Mouse (Mus musculus): Measurements from ENCODE around the gene St13.
"Not testable (repeated sequence)": the region's sequence is repeated elsewhere in the genome, so short reads cannot be mapped to it uniquely, and the experiment has no call there.

St13 gene

GRCm38 (mm10) chr15:81399638-81400315 is at the start of gene St13, which contains the start of gene Xpnpep3:
St13 (minus strand) TSS chr15:81400077.
Xpnpep3 (plus strand) TSS chr15:81400138.
- H3K36me3 ChIP-seq (ENCODE audit: control insufficient read depth, insufficient read depth, low read length, poor library complexity, severe bottlenecking): no peaks in the 10 kb centered on the region
- no peaks in the 10 kb centered on the region for H3K27me3 ChIP-seq (ENCODE audit: control insufficient read depth, insufficient read depth, low read length, poor library complexity, severe bottlenecking)
- DNase-seq (ENCODE audit: low read depth, low spot score): peak; percentile 98

- DNase-seq (ENCODE audit: low read depth, low spot score): peak; percentile 84
- H3K36me3 ChIP-seq (ENCODE audit: control insufficient read depth, insufficient read depth, low read length, poor library complexity, severe bottlenecking): peaks cover 3% of the 10 kb centered on the region
- H3K27me3 ChIP-seq (ENCODE audit: control insufficient read depth, insufficient read depth, low read length, poor library complexity, severe bottlenecking): no peaks in the 10 kb centered on the region
Measured at GRCm38 (mm10) chr15:81448463-81448862, 48.6 kb upstream of the St13 start.

- H3K27me3 ChIP-seq (ENCODE audit: control insufficient read depth, insufficient read depth, low read length, poor library complexity, severe bottlenecking): no peaks in the 10 kb centered on the region
- no peak for DNase-seq (ENCODE audit: low read depth, low spot score)
- H3K36me3 ChIP-seq (ENCODE audit: control insufficient read depth, insufficient read depth, low read length, poor library complexity, severe bottlenecking): peaks cover 10% of the 10 kb centered on the region; the same call in 1 of the 2 replicates
Measured at GRCm38 (mm10) chr15:81439236-81439635, 39.4 kb upstream of the St13 start.

- Histone ChIP-seq H3K36me3 (ENCODE audit: control insufficient read depth, insufficient read depth, low read length, poor library complexity, severe bottlenecking) (peaks cover 9% of the 10 kb centered on the region; the same call in 1 of the 2 replicates), H3K27me3 (ENCODE audit: control insufficient read depth, insufficient read depth, low read length, poor library complexity, severe bottlenecking) (no peaks in the 10 kb centered on the region)
- DNase-seq (ENCODE audit: low read depth, low spot score): no peak
Measured at GRCm38 (mm10) chr15:81438345-81438744, 38.5 kb upstream of the St13 start.

- Histone ChIP-seq H3K36me3 (ENCODE audit: control insufficient read depth, insufficient read depth, low read length, poor library complexity, severe bottlenecking) (peaks cover 6% of the 10 kb centered on the region; the same call in 1 of the 2 replicates), H3K27me3 (ENCODE audit: control insufficient read depth, insufficient read depth, low read length, poor library complexity, severe bottlenecking) (no peaks in the 10 kb centered on the region)
- no peak for DNase-seq (ENCODE audit: low read depth, low spot score)
Measured at GRCm38 (mm10) chr15:81431195-81431594, 31.3 kb upstream of the St13 start.

GRCm38 (mm10) chr15:81427947-81428346 is 28.1 kb upstream of the St13 start:
- H3K36me3 ChIP-seq (ENCODE audit: control insufficient read depth, insufficient read depth, low read length, poor library complexity, severe bottlenecking): peaks cover 4% of the 10 kb centered on the region; the same call in 1 of the 2 replicates
- H3K27me3 ChIP-seq (ENCODE audit: control insufficient read depth, insufficient read depth, low read length, poor library complexity, severe bottlenecking): no peaks in the 10 kb centered on the region
- no peak for DNase-seq (ENCODE audit: low read depth, low spot score)

GRCm38 (mm10) chr15:81425311-81425710 is 25.4 kb upstream of the St13 start:
- Histone ChIP-seq H3K27me3 (ENCODE audit: control insufficient read depth, insufficient read depth, low read length, poor library complexity, severe bottlenecking) (no peaks in the 10 kb centered on the region), H3K36me3 (ENCODE audit: control insufficient read depth, insufficient read depth, low read length, poor library complexity, severe bottlenecking) (no peaks in the 10 kb centered on the region)
- no peak for DNase-seq (ENCODE audit: low read depth, low spot score)

GRCm38 (mm10) chr15:81422156-81422681 is 22.3 kb upstream of the St13 start:
- Histone ChIP-seq H3K27me3 (ENCODE audit: control insufficient read depth, insufficient read depth, low read length, poor library complexity, severe bottlenecking) (no peaks in the 10 kb centered on the region), H3K36me3 (ENCODE audit: control insufficient read depth, insufficient read depth, low read length, poor library complexity, severe bottlenecking) (no peaks in the 10 kb centered on the region)
- DNase-seq (ENCODE audit: low read depth, low spot score): no peak

- Histone ChIP-seq H3K27me3 (ENCODE audit: control insufficient read depth, insufficient read depth, low read length, poor library complexity, severe bottlenecking) (no peaks in the 10 kb centered on the region), H3K36me3 (ENCODE audit: control insufficient read depth, insufficient read depth, low read length, poor library complexity, severe bottlenecking) (no peaks in the 10 kb centered on the region)
- peak; percentile 20 for DNase-seq (ENCODE audit: low read depth, low spot score)
Measured at GRCm38 (mm10) chr15:81421454-81421853, 21.6 kb upstream of the St13 start.

- H3K36me3 ChIP-seq (ENCODE audit: control insufficient read depth, insufficient read depth, low read length, poor library complexity, severe bottlenecking): no peaks in the 10 kb centered on the region
- no peak for DNase-seq (ENCODE audit: low read depth, low spot score)
- no peaks in the 10 kb centered on the region for H3K27me3 ChIP-seq (ENCODE audit: control insufficient read depth, insufficient read depth, low read length, poor library complexity, severe bottlenecking)
Measured at GRCm38 (mm10) chr15:81418065-81418464, 18.2 kb upstream of the St13 start.

- peak; percentile 75 for DNase-seq (ENCODE audit: low read depth, low spot score)
- H3K36me3 ChIP-seq (ENCODE audit: control insufficient read depth, insufficient read depth, low read length, poor library complexity, severe bottlenecking); H3K27me3 ChIP-seq (ENCODE audit: control insufficient read depth, insufficient read depth, low read length, poor library complexity, severe bottlenecking): not testable (repeated sequence)
Measured at GRCm38 (mm10) chr15:81416763-81417310, 17.0 kb upstream of the St13 start.

- no peak for DNase-seq (ENCODE audit: low read depth, low spot score)
- H3K36me3 ChIP-seq (ENCODE audit: control insufficient read depth, insufficient read depth, low read length, poor library complexity, severe bottlenecking): no peaks in the 10 kb centered on the region
- no peaks in the 10 kb centered on the region for H3K27me3 ChIP-seq (ENCODE audit: control insufficient read depth, insufficient read depth, low read length, poor library complexity, severe bottlenecking)
Measured at GRCm38 (mm10) chr15:81408199-81408598, 8.3 kb upstream of the St13 start, which contains the start of gene Dnajb7. Dnajb7 (minus strand) TSS chr15:81408299.

- no peak for DNase-seq (ENCODE audit: low read depth, low spot score)
- Histone ChIP-seq H3K27me3 (ENCODE audit: control insufficient read depth, insufficient read depth, low read length, poor library complexity, severe bottlenecking) (no peaks in the 10 kb centered on the region), H3K36me3 (ENCODE audit: control insufficient read depth, insufficient read depth, low read length, poor library complexity, severe bottlenecking) (no peaks in the 10 kb centered on the region)
Measured at GRCm38 (mm10) chr15:81405008-81405407, 5.1 kb upstream of the St13 start.

GRCm38 (mm10) chr15:81399297-81399637 is 610 bp downstream of the St13 start:
- Histone ChIP-seq H3K36me3 (ENCODE audit: control insufficient read depth, insufficient read depth, low read length, poor library complexity, severe bottlenecking) (no peaks in the 10 kb centered on the region), H3K27me3 (ENCODE audit: control insufficient read depth, insufficient read depth, low read length, poor library complexity, severe bottlenecking) (no peaks in the 10 kb centered on the region)
- DNase-seq (ENCODE audit: low read depth, low spot score): no peak

GRCm38 (mm10) chr15:81398189-81398588 is 1.7 kb downstream of the St13 start:
- no peak for DNase-seq (ENCODE audit: low read depth, low spot score)
- Histone ChIP-seq H3K27me3 (ENCODE audit: control insufficient read depth, insufficient read depth, low read length, poor library complexity, severe bottlenecking) (no peaks in the 10 kb centered on the region), H3K36me3 (ENCODE audit: control insufficient read depth, insufficient read depth, low read length, poor library complexity, severe bottlenecking) (no peaks in the 10 kb centered on the region)
